Mouse (Mus musculus) lung, adult 2 months (tissue): ENCODE results near the gene Spata16.

Source experiments
- CTCF ChIP-seq: fragments of 200-500 bp; IDR thresholded peaks from 2 replicates; pipeline ENCODE4 v1.5.1; 2011; ENCODE audit warnings: mild to moderate bottlenecking, low read length, control low read depth; ENCODE audit not compliant: insufficient read depth
- POLR2A ChIP-seq: fragments of 200-500 bp; IDR thresholded peaks from 2 replicates; pipeline ENCODE4 v1.6.1; 2011; ENCODE audit warnings: low read depth, mild to moderate bottlenecking, control low read depth, low read length, borderline replicate concordance; ENCODE audit errors: extremely low read depth

DNA sequence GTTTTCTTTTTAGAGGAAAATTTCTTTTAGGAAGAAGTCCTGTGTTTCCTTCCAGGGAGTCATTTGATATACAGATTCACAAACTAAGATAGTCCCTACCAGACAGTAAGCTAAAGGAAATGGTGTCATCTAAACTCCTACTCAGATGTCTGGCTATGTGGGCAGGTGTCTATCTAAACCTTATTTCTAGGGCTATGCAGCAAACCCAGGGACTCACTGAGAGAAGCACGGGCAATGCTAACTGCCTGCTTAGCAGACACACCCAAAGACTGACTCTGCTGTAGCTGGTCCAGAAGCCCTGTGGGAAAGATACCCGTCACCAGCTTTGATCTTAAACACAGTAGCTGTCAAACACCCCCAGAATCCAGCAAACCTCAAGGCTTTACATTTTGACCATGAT is 284.2 kb downstream of the Spata16 start:
- TF ChIP-seq POLR2A (no peak), CTCF (no peak)
